Mouse (Mus musculus) CD4-positive naive resting alpha-beta T cell, adult 57 days (primary cell): ENCODE results near the gene Nrf1. TPM values are rescaled to one million over a fixed set of nuclear protein-coding genes. Genes with fewer than 3 reads are reported as not detected.

Source experiments
- total RNA-seq: library from RNA; stranded (reverse); gene quantifications from one replicate; pipeline ENCODE4 v1.2.4, GENCODE M21; 2023

Nrf1 gene
- total RNA-seq, result 76.4 TPM

DNA sequence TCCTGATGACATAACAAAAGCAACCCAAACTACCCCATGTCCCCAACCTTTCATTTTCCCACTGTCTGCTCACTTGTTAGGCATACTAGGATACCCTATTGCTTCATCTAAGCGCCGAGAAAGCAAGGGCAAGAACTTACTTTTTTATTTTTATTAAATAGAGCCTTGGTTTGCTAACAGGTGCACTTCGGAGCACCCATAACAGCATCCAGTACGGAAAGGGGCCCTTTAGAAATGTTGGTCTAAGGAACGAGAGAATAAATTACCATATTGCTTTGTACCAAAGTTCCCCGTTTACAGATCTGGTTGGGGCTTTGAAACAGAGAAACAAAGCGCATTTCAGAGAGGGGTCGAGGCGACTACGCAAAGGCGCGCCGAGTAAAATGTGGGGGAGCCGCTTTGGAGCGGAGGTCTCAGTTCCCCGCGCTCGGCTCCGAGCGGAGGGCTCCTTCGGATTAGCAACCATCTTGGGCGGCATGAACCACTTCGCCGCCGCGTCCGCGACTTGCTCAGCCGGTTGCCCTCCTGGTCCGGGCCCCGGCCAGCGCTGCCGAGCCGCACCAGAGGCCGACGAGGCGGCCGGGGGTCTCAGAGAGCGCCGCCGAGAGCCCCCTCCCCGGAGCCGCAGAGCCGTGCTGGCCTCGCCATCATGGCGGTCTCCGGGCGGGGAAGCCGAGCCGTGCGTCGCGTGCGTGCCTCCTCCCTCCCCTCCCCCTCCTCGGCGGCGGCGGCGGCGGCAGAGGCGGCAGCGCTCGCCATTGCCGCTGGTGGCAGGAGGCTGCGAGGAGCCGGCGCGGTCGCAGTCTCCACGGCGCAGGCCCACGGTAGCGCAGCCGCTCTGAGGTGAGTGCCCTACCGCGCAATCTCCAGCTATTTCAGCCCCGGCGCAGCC, at the start of gene Nrf1:
Gene Nrf1, plus strand, starts transcription at position 718 of the 892 bp plus-strand sequence.

Other genes with a start within 250 kb of the Nrf1 start
- gene Strip2, start 131.0 kb upstream of the Nrf1 start, total RNA-seq, result not detected